Mouse (Mus musculus) spleen, adult 18-20 months (tissue): ENCODE results near the gene Dclre1c.

Source experiments
- DNase-seq, 2 experiments: peaks; one replicate each; pipeline ENCODE4 v3.0.0; 2022; ENCODE audit warnings: mixed read lengths in 2 of 2

Dclre1c gene

DNA sequence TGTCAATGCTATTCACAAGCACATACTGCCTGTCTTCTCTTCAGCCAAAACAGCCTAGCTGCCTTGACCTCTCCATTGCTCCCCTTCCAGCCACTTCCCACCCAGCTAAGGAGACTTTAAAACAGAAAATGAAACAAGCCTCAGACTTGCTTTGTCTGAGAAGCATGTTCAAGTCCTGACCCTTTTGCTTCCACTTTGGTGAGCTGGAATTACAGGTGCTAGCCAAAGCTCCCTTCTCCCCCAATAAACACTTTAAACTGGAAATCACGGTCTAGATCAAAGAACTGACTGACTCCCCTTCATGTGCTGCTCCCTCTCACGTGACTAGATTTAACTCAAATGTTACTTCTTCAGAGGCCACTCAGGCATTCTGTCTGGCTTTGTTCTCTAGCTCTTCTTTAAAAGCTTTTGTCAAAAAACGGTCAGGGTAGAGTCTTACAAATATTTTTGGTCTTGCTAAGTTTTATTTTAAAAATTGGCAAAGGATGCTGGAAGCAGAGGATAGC is 51.9 kb downstream of the Dclre1c start:
- DNase-seq = no peak

DNA sequence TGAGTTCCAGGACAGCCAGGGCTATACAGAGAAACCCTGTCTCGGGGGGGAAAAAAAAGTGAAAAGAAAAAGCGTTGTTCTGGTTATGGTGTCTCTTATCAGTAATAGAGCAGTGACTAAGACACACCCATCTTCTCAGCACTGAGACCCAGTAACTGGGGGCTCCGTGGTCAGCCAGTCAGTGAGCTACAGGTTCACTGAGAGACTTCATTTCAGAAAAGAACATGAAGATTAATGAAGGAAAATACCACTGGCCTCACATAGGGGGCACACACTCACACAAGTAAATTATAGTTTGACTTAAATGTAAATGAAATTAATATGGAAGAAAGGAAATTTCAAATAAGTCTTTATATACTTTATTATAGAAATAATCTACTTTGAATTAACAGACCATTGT is 56.3 kb downstream of the Dclre1c start:
- DNase-seq = no peak

DNA sequence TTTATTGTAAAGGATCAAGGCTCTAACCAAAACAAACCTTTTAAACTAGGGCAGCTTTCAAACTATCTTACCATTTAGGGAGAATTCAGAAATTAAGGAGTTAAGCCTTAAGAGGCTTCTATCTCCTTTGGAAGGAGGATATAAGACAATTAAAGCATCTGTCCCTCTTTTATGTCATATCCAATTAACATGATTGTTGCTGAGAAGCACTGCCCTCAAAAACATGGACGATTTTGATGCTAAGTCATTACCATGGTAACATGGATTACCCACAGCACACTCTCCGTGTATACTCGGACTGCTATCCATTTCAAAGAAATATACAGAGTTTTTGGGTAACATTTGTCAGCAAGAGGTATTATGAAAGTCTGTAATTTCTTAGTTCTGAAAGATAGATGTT is 65.9 kb downstream of the Dclre1c start:
- DNase-seq = no peak

DNA sequence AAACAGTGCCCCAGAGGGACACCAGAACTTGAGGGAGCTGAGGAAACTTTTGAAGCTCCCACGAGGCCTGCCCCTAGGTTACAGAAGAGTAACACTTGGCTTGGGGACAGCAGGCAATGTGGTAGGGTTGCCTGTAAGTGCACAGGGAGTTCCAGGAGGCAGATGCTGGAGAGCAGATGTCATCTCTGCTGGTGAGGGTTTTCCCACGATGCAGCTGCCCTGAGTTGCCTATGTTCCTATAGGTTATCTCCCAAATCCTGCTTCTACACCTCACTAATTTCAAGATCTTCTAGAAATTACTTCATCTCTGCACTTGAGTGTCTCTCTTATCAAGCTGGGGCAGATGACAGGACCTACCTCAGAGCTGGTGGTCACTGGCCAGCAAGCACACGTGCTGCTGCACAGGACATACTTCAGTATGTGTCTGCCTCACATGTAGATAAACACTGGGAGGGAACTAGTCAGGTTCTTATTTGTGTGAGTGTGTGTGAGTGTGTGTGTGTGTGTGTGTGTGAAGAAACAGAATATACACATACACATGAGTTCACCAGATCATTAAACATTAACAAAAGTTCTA is 70.0 kb downstream of the Dclre1c start:
- no peak for DNase-seq

DNA sequence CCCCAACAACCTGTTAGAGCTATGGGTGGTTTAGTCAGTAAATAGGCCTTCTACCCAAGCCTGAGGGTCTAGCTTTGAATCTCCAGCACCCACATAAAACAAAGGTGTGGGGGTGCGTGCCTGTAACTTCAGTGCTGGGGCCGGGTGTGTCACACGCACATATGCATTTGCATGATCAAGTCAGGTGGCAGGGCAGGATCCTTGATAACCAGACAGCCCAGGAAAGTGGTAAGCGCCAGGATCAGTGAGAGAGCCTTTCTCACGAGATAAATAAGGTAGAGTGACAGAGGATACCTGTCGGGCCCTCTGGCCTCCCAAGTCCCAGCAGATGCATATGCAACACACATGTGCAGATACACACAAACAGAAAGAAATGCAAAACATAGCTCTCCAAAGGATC is 75.6 kb downstream of the Dclre1c start:
- DNase-seq = no peak

DNA sequence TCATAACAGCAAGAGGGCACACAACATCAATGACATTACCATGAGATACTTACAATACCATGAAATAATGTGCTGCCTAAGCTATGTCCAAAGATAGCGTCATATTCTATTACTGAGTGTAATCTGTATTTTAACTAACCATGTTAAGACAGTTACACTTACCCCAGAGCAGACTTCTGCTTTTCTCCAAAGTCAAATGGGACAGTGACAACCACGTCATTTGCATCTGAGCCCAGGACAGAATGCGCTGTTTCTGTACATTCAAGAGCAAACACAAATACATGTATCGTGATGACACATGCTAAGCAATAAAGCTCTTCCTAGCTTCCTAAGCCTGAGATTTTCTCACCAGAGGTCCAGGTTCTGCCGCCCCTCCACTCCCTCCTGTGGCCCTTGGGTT is 77.0 kb downstream of the Dclre1c start:
- no peak for DNase-seq

DNA sequence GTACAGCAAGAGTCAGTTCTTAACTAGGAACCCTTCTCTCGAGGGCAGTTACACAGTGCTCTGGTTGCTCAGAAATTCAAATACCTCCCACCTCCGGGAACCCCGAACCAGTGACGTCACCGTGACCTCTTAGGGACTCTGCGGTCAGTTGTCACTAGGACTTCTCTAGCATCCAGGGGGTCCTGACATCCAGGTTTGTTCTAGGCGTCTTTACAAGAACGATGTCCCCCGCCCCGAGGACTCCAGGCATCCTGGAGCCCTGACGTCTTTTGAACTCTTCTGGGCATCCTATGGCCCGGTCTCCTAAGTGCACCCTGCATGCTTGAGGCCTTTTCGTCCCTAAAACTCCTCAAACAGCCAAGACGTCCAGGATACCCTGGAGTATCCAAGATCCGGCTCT is 88.1 kb downstream of the Dclre1c start:
- DNase-seq = peak; percentile 16 to 26

DNA sequence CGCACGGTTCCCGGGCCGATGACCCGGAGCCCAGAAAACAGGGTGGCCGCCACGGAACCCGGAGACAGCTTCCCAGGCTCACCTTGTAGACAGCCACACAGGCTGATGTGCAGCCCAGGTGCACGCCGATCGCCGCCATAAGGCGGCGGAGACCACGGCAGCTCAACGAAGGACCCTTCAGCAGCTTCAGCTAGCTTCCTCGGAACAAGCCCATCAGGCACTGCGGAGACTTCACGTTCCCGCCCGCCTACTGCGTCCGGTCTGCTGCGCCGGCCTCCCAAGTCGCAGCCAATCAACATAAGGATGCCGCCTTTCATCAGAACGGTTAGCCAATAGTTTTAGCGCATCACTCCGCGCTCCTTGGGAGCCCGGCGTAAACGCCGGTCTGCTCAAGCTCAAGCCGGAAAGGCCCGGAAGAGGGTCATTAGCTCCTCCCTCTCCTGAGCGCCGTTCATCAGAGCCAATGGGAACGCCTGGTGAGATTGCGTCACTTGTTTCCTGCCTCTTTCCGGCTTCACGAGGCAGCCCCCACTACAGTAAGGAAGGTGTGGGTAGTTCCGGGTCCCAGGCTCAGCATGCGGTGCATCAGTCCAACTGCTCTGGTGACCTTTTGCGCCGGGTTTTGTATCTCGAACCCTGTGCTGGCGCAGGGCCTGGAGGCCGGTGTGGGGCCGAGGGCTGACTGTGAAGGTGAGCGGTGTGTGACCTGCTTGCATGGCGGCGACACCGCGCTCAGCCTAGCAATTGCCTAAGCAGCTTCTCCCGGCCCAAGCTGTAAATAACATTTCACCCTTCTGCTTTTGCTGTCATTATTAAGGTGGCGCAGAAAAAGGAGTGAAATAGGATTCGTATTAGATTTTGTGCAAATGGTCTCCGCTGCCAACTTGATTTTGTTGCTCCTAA is 88.9 kb downstream of the Dclre1c start, which contains the start of the genes Gm45902, Hspa14 and Cdnf:
TSS of gene Gm45902 (minus strand) at position 239 of the 903 bp plus-strand sequence.
TSS of gene Hspa14 (minus strand) at position 263 of the 903 bp plus-strand sequence.
TSS of gene Cdnf (plus strand) at position 479 of the 903 bp plus-strand sequence.
- peak; percentile 90 to 94 for DNase-seq
